Mouse (Mus musculus) embryonic facial prominence, embryonic 14.5 days (tissue): Measurements from ENCODE around the gene Gm49366. TPM values are rescaled to one million over a fixed set of nuclear protein-coding genes. Genes with fewer than 3 reads are reported as not detected.
"Not testable (repeated sequence)": the region's sequence is repeated elsewhere in the genome, so short reads cannot be mapped to it uniquely, and the experiment has no call there.

Experiments
- ATAC-seq: fragments of 200-750 bp; cut with Nextera tagmentation; 2 replicates; pipeline ENCODE4 v1.8.0; 2017; ENCODE audit warnings: low read depth, moderate number of reproducible peaks, moderate TSS enrichment
- DNase-seq: peaks from one replicate; pipeline ENCODE4 v3.0.0-alpha.2; 2015; ENCODE audit warnings: low spot score
- H3K27ac ChIP-seq: fragments of 300-500 bp; sonication (generic); replicated peaks from 2 replicates; pipeline ENCODE4 v1.5.1; 2014; ENCODE audit warnings: low read depth, mild to moderate bottlenecking, low read length, moderate library complexity
- H3K27me3 ChIP-seq: fragments of 300-500 bp; sonication (generic); replicated peaks from 2 replicates; pipeline ENCODE4 v1.6.1; 2014; ENCODE audit warnings: low read length; ENCODE audit not compliant: control insufficient read depth, insufficient read depth
- H3K36me3 ChIP-seq: fragments of 300-500 bp; sonication (generic); 2 replicates; pipeline ENCODE4 v1.6.1; 2014; ENCODE audit warnings: low read length, mixed read lengths; ENCODE audit not compliant: control insufficient read depth, insufficient read depth
- H3K4me1 ChIP-seq: fragments of 300-500 bp; sonication (generic); 2 replicates; pipeline ENCODE4 v1.6.1; 2014; ENCODE audit warnings: antibody characterized with exemption, low read length; ENCODE audit not compliant: control insufficient read depth, insufficient read depth
- H3K4me2 ChIP-seq: fragments of 300-500 bp; sonication (generic); 2 replicates; pipeline ENCODE4 v1.6.1; 2014; ENCODE audit warnings: low read depth, mild to moderate bottlenecking, low read length, moderate library complexity, mixed read lengths
- H3K4me3 ChIP-seq: fragments of 300-500 bp; sonication (generic); 2 replicates; pipeline ENCODE4 v1.5.1; 2014; ENCODE audit warnings: low read depth, mild to moderate bottlenecking, low read length
- H3K9ac ChIP-seq: fragments of 300-500 bp; sonication (generic); 2 replicates; pipeline ENCODE4 v1.6.1; 2014; ENCODE audit warnings: low read depth, mild to moderate bottlenecking, low read length, moderate library complexity, mixed read lengths
- H3K9me3 ChIP-seq: fragments of 300-500 bp; sonication (generic); 2 replicates; pipeline ENCODE4 v1.6.1; 2016; ENCODE audit warnings: low read length; ENCODE audit not compliant: control insufficient read depth
- WGBS: fragments of 180-500 bp; shearing (Covaris S2); extraction: QIAGEN DNeasy Blood & Tissue Kit; methylation state at CpG from one replicate; pipeline ENCODE4 v1.1.7; 2014; 5-methylcytosine and 5-hydroxymethylcytosine counted together
- polyA plus RNA-seq: library from polyadenylated mRNA; unstranded; fragments of >200 nt; fragmentation: Nextera tagmentation; extraction: Ambion mirVana; gene quantifications from 2 replicates; pipeline ENCODE4 v1.2.1, GENCODE M21; 2014

Gm49366 gene
- polyA plus RNA-seq, 1 experiment from 2014 or later, result not detected

GRCm38 (mm10) chr12:84009171-84009965 lies 29.4 kb upstream of the Gm49366 start, which contains the start of gene Acot1:
Gene Acot1, plus strand, starts transcription at chr12:84009490.
- ATAC-seq, result peak; percentile 98
- under 1% methylated on average over 36 of the region's 70 CpGs for WGBS
- Histone ChIP-seq H3K9ac (peak within 1 kb of the TSS; percentile 67), H3K4me3 (peak within 1 kb of the TSS; percentile 49), H3K27ac (peak within 1 kb of the TSS; percentile 45), H3K4me2 (peak within 1 kb of the TSS; percentile 58)
- not testable (repeated sequence) for H3K36me3 ChIP-seq, H3K27me3 ChIP-seq, H3K9me3 ChIP-seq, H3K4me1 ChIP-seq
- peak; percentile 94 for DNase-seq

- Histone ChIP-seq H3K4me1 (peaks cover 9% of the 10 kb centered on the region), H3K36me3 (peaks cover 8% of the 10 kb centered on the region; the same call in 1 of the 2 replicates), H3K4me2 (peak overlapping the region; percentile 58), H3K9me3 (no peaks in the 10 kb centered on the region), H3K9ac (no peak overlapping the region), H3K27me3 (no peaks in the 10 kb centered on the region), H3K4me3 (peak overlapping the region; percentile 49), H3K27ac (no peak overlapping the region)
- no peak for ATAC-seq
- WGBS, result 82% methylated on average over 3 of the region's 3 CpGs
- DNase-seq, result no peak
These were observed 28.5 kb upstream of the Gm49366 start for GRCm38 (mm10) chr12:84010201-84010600.

GRCm38 (mm10) chr12:84011251-84012040 lies 27.3 kb upstream of the Gm49366 start:
- H3K27ac ChIP-seq, result no peak overlapping the region
- no peaks in the 10 kb centered on the region for H3K9me3 ChIP-seq
- H3K4me2 ChIP-seq, result peak overlapping the region; percentile 13
- peak; percentile 53 for ATAC-seq
- peak; percentile 89 for DNase-seq
- no peak overlapping the region for H3K4me3 ChIP-seq
- H3K4me1 ChIP-seq, result peaks cover 9% of the 10 kb centered on the region
- no peaks in the 10 kb centered on the region for H3K27me3 ChIP-seq
- 44% methylated on average over 12 of the region's 12 CpGs for WGBS
- H3K36me3 ChIP-seq, result peaks cover 8% of the 10 kb centered on the region; the same call in 1 of the 2 replicates
- no peak overlapping the region for H3K9ac ChIP-seq

- WGBS, result 68% methylated on average over 6 of the region's 6 CpGs
These were observed 25.6 kb upstream of the Gm49366 start for GRCm38 (mm10) chr12:84013130-84013529.

GRCm38 (mm10) chr12:84013701-84014100 lies 25.0 kb upstream of the Gm49366 start:
- H3K27me3 ChIP-seq, result no peaks in the 10 kb centered on the region
- H3K36me3 ChIP-seq, result peaks cover 8% of the 10 kb centered on the region; the same call in 1 of the 2 replicates
- H3K4me1 ChIP-seq, result peaks cover 9% of the 10 kb centered on the region
- 93% methylated on average over 7 of the region's 7 CpGs for WGBS
- no peak for ATAC-seq
- no peaks in the 10 kb centered on the region for H3K9me3 ChIP-seq
- no peak overlapping the region for H3K9ac ChIP-seq
- H3K27ac ChIP-seq, result no peak overlapping the region
- H3K4me3 ChIP-seq, result no peak overlapping the region
- no peak overlapping the region for H3K4me2 ChIP-seq
- no peak for DNase-seq

More at GRCm38 (mm10) chr12:84013130-84013529, 25.6 kb upstream of the Gm49366 start:
- DNase-seq, result no peak
- no peak overlapping the region for H3K9ac ChIP-seq
- H3K4me3 ChIP-seq, result no peak overlapping the region
- peaks cover 9% of the 10 kb centered on the region for H3K4me1 ChIP-seq
- ATAC-seq, result no peak
- no peak overlapping the region for H3K27ac ChIP-seq
- H3K4me2 ChIP-seq, result no peak overlapping the region
- no peaks in the 10 kb centered on the region for H3K9me3 ChIP-seq
- peaks cover 8% of the 10 kb centered on the region; the same call in 1 of the 2 replicates for H3K36me3 ChIP-seq
- no peaks in the 10 kb centered on the region for H3K27me3 ChIP-seq

- H3K4me2 ChIP-seq, H3K27ac ChIP-seq, H3K4me3 ChIP-seq, H3K36me3 ChIP-seq, H3K27me3 ChIP-seq, H3K9me3 ChIP-seq, H3K9ac ChIP-seq, H3K4me1 ChIP-seq: not testable (repeated sequence)
- 49% methylated on average over 7 of the region's 7 CpGs for WGBS
- ATAC-seq, result peak; percentile 41; the same call in 1 of the 2 replicates
- peak; percentile 85 for DNase-seq
These were observed 18.2 kb upstream of the Gm49366 start for GRCm38 (mm10) chr12:84020528-84020927.

- WGBS, result 93% methylated on average over 4 of the region's 4 CpGs
- H3K27ac ChIP-seq, H3K4me1 ChIP-seq, H3K4me2 ChIP-seq, H3K9ac ChIP-seq, H3K36me3 ChIP-seq, ATAC-seq, H3K9me3 ChIP-seq, H3K4me3 ChIP-seq, DNase-seq, H3K27me3 ChIP-seq: not testable (repeated sequence)
These were observed 16.5 kb upstream of the Gm49366 start for GRCm38 (mm10) chr12:84022266-84022665.

- Histone ChIP-seq H3K27ac (no peak overlapping the region), H3K4me1 (no peaks in the 10 kb centered on the region), H3K4me3 (no peak overlapping the region), H3K4me2 (no peak overlapping the region), H3K9ac (no peak overlapping the region), H3K36me3 (no peaks in the 10 kb centered on the region), H3K27me3 (no peaks in the 10 kb centered on the region), H3K9me3 (no peaks in the 10 kb centered on the region)
- WGBS, result 73% methylated on average over 9 of the region's 9 CpGs
- ATAC-seq (no peak), DNase-seq (no peak)
These were observed 15.5 kb upstream of the Gm49366 start for GRCm38 (mm10) chr12:84023052-84023745.
